Mouse (Mus musculus) gastrocnemius, postnatal 36 days (tissue): Measurements from ENCODE around the gene F2rl2. TPM values are rescaled to one million over a fixed set of nuclear protein-coding genes. Genes with fewer than 3 reads are reported as not detected.

Source experiments
- DNase-seq, 2 experiments: peaks; one replicate each; pipeline ENCODE4 v3.0.0; 2022
- intact Hi-C: fragments of 180-260 bp; cut with DNase I; formaldehyde crosslinking; loops from one replicate; pipeline ENCODE4 v1.15.1; 2025
- total RNA-seq, 2 experiments: library from RNA; stranded (reverse); gene quantifications; 2 replicates each; pipeline ENCODE4 v1.2.3; 2021

The F2rl2 gene
- total RNA-seq, 2 experiments from 2014 or later, result not detected

DNA sequence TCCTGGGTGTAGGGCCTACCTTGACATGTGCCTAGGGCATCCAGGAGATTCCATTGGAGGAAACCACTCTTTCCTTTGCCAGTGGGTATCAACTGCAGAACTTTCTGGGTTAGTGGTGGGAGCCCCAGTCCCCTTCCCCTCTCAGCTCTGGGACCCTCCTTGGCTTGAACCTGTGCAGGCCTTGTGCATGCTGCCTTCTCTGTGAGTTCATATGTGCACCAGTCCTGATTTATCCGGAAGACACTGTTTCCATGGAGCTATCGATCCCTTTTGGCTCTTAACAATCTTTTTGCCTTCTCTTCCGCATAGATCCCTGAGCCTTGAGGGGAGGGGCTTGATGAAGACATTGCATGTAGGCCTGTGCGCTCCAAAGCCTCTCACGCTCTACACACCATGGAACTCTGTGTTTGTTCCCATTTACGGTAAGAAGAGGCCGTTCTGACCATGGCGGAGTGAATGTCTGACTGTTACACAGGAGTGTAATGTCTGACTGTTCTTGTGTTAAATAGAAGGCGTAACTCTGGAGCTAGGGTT lies 466 bp upstream of the F2rl2 start:
- DNase-seq, result no peak
- intact Hi-C loops, result no loop called here

DNA sequence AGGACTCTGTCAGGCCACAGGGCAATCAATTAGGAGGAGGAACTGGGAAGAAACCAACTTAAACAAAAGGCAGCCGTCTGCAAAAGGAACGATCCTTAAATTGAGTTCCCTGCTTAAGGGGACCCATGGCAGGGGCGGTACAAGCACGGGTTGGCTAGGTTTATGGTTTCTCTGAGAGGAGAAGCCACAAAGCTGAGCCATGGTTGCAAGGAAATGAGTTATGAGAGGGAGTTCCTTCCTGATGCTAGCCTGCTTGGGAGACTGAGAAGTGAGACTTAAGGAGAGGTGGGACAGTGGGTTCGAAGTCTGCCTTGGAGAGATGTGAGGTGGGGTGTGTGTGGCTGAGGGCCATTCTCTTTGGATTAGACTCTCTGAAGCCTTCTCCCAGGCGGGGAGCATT lies 1.2 kb downstream of the F2rl2 start:
- intact Hi-C loops, result no loop called here
- DNase-seq, result no peak

DNA sequence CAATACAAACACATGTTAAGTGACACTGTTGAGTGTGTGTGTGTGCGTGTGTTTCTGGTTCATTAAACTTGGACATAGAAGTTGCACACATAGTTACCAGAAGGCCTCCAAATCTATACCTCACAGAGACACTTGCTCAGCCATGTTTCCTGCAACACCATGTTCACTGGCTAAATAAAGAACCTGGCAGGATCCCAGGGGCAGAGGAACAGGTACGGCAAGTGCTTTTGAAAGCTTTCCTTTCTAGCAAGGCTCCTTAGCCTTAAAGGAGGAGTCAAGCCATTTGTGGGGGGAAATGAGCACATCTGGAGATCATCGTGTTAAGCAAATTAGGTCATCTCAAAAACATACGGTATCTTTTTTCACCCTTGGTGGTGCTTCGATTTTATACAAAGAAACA lies 6.7 kb downstream of the F2rl2 start:
- DNase-seq, result no peak
- intact Hi-C loops, result no loop called here

DNA sequence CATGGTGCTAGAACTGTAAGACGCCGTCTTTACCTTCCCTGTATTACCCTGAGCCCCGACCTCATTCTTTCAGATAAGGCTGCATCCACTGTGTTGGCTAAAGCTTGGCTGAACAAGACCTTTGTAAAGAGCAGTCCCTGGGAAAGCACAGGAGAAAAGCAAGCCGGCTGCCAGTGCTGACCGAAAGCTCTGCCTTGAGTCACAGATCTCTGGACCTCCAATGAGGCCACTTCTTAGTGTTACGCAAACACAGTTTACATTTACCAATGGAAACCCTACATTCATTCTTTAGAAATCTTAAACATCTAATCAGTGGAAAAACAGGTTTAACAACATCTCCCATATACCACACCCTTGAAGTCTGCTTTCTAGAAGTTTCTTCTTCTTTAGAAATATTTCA lies 8.9 kb downstream of the F2rl2 start:
- intact Hi-C loops, result no loop called here
- DNase-seq, result no peak

DNA sequence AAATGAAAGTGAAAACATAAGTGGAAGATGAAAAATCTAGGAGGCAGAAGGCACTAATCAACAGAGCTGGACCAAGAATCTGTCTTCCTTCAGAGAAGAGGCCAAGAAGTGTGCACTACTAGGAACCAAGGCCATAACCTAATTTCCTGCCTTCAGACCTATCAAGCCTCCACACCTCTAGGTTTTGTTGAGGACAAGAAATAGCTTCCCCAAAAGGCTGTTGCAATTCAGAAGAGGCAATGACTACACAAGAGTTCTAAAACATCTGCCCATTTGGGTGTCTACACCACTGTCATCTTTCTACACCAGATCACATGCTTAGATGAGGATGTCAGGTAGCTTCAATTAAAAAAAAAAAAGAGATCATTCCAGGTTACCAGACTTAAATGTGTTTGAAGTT lies 15.4 kb downstream of the F2rl2 start:
- DNase-seq, result no peak
- intact Hi-C loops, result no loop called here

DNA sequence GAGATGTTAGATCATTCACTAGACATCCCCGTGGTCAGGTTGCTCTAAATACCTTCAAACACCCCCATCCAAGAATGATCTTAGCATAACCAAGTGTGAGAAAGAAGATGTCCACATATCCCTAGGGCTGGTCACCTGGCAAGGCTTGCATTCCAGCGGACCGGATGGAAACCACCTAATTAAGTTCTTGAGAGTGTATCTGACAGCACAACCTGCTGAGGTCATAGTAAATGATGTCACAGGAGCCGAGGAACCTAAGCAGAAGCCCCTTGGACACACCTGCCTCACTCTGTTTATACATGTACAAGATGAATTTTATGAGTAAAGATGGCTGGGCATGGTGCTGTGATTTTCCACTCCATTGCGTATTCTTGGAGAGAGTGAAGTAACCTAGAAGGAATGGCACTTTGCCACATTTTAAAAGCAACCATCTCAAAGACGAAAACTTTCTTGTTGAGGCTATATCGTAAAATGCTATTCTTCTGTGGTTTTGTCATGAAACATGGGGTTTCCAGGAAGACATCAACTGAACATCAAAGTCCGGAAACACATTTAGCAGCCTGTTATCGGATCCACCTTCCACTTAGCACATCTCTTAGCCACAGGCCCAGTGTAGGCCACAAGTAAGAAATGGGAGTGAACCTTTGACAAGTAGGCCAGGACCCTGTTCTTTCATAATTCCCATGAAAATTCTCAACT lies 16.1 kb downstream of the F2rl2 start:
- intact Hi-C loops, result no loop called here
- DNase-seq, result no peak

DNA sequence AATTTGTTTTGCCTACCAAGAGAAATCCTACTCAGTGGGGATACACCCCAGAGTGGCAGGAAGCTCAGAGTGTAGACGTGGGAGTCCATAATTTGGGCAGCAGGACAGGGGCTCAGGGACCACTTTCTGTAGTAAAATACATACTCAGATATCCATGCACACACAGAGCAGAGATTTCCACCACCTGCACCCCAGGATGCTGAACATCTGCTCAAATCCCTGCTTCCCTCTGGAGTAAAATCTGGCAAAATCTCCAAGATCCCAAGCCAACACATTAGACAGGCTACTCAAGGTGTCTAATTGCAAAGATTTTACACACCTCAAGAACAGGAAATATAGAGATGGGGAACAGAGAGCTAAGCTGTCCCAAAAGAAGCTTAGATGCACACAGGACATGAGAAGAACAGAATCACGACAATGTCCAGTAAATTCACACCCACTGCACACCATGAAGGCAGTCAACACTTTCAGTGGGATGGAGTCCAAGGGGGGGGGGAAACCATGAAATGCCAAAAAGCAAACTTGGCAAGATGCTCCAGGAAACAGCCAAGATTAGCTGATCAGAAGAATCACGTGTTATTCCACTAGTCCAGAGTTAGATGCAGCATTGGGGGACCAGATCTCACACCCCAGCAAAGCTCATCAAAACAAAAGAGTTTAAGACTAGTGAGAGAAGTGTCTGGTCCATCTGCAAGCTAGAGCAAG lies 17.8 kb downstream of the F2rl2 start:
- DNase-seq, result no peak
- intact Hi-C loops, result no loop called here

DNA sequence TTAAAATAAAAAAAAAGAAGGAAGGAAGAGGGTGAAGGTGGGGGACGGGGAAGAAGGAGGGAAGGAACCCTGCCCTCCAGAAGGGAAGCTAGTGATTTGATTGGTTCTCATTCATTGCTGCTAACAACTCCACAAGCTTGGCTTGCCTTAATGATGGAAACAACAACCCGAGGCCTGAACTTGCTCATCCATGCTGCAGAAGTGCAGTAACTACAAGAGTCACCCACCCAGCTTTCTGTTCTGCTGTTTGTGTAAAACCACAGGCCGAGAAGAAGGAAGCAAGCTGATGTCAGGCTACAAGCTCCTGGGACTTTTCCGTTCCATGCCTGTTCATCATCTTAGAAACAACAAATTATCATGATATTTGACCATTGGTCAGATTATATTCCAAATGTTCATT lies 18.7 kb downstream of the F2rl2 start:
- intact Hi-C loops, result no loop called here
- no peak for DNase-seq

DNA sequence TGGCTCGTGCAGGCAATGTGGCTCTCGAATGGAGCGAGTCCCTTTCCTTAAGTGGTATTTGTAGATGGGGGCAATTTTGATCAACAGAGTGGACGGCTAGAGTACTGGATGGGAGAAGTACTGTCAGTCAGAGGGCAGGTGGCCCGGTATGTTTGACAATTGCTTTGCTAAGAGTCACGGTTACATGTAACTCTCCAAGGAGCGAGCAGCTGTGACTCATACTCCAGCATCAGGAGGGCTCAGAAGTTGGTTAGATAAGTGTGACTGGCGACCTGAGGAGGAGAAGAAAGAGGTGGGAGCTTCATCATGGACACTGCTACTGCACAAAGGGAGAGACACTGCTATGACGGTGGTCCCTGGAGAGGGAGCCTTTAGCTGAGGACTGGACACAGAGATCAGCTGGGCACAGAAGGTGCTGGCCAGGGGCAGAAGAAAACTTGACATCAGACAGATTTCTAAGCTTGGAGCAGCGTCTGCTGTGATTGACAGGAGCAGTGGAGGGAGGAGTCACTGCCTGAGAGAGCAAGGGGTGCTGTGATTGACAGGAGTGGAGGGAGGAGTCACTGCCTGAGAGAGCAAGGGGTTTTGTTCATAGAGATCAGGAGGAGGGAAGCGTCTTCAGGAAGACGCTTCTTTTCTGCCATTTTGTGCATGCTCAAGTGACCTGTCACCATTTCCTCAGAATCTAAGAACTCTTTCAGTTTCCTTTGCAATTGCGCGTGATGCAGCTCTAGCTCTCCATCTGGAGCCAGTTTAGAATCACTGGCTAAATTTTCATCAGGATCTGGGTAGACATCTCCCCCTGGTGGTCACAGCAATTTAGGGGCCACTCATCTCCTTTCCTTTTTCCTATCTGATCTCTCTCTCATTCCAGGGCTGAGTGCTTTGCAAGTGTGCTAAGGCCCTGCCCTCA lies 22.9 kb downstream of the F2rl2 start:
- intact Hi-C loops, result no loop called here
- peak; percentile 21 to 34 for DNase-seq

DNA sequence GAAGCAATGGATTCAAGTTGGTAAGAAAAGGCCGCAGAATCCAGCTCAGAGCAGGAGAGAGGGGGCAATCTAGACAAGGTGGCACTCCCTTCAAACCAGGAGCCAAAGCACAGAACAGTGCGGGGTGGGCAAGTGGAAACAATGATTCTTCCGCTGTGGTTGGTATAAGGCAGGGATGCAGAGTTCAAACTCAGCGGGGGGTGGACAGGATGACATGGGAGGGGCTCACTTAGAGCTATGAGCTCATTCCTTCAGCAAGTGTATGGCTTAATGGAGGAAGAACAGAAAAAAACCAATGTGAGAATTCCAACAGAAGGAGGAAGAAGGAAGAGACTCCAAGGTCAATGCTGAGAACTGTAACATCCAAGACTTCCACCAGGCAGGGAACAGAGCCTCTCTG lies 33.8 kb downstream of the F2rl2 start:
- no peak for DNase-seq
- intact Hi-C loops, result no loop called here

DNA sequence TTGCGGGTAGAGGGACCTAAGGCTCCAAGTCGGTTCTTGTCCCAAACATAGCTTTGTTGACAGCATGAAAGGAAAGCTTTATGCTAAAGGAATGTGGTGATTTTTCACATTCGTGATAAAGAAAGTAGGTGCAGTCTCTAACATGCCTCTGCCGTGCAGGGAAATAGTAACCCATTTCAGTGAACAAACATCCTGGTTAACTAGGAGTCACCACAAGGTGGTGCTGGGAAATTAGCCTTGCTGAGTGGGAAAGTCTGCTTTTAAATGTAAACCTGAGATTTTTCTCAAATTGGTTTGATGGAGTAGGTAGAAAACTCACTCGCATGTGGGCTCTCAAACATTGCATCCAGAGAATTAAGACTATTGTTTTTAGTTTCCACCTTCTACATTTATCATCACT lies 43.0 kb downstream of the F2rl2 start:
- intact Hi-C loops, result no loop called here
- DNase-seq, result no peak

DNA sequence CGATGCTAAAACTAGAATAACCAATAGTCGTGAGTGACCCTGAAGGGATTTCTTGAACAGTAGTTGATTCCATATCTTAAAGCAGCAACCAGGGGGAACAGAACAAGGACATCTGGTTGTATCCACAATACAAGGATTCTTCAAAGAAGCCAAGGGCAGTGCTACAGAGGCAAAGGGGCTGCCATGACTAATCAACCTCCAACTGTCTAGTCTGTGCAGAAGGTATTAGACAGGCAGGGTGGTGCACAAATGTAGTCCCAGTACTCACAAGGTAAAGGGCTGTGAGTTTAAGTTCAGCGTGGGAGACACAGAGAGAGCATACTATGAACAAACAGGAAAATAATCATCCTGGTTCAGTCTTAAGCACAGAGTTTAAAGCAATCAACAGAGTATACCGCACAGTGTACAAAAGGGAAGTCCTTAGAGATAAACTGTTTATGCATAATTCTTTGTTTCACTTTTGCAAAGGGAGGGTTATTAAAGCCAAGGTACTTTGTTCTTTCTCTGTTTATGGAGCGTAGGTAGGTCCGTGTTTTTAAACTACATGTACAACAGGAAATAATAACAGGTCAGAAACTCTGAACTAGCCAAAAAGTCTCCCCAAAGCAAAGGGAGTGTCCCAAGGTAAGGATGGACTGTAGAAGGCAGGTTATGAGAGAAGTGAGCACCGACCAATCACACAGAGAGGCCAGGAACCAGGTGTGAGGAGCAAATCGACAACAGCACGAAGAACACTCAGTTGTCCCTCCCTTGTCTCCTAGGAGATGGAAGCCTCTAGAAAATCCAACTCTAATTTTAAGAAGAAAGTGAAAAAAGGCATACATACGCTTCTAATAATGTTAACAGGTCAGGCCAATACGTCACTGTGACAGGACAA lies 45.4 kb downstream of the F2rl2 start:
- DNase-seq, result no peak
- intact Hi-C loops, result no loop called here

DNA sequence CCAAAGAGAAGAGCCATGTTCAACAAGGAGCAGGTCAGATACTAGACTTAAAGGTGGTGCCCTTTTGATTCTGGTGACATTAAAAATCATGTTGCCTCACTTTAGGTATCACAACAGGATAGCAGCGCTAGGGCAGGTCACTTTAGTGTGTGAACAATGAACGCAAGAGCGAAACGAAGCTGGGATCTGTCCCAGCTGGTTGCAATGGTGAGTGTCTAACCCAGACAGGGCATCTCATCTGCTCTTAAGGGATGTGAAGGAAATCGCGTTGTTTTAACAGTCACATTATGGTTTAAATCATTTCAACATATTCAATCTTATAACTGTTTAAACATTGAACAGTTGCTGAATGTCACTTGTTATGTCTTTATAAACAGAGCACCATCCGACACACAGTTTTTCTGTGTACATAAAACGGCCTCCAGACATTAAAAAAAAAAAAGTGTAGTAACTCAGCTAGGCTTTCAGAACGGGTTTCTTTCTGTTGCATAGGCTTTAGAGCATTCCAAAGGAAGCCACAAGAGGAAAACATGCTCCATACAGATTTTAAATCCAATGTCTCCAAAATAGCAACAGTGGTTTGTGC lies 46.3 kb downstream of the F2rl2 start:
- intact Hi-C loops, result no loop called here
- no peak for DNase-seq

DNA sequence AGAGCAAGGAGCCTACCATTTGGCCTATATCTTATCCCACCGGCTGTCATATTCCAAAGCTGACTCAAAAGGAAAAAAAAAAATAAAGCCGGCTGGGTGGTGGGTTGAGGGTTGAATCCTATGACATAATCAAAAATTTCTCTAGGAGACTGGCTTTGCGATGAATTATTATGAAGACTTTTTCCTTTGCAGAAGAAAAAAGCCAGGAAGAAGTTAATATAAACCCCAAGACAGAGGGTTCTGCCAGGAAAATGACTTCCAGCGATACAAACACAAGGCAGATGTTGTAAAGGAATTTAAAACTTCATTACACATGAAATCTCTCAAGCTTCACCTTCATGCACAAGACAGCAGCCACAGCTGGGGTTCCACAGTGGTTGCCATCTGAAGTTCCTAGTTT lies 48.8 kb downstream of the F2rl2 start:
- DNase-seq, result no peak
- intact Hi-C loops, result no loop called here

DNA sequence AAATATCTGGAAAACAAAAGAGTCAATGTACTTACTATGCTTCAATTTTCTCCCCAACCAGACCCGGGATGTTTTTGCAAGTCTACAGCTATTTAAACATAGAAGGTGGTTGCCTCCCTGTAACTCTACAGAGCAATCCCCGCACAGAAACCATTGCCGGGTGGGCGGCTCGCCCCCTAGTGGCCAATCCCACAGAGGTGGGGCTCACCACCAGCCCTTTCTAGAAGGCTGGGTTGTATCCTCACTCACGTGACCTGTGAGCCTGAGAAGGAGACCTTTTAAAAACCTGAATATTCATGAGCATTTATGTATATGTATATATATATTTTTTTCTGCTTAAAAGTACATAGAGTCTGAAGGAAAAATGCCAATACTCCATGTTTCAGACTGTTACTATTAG lies 49.9 kb downstream of the F2rl2 start:
- intact Hi-C loops, result no loop called here
- DNase-seq, result peak; percentile 28 to 29

DNA sequence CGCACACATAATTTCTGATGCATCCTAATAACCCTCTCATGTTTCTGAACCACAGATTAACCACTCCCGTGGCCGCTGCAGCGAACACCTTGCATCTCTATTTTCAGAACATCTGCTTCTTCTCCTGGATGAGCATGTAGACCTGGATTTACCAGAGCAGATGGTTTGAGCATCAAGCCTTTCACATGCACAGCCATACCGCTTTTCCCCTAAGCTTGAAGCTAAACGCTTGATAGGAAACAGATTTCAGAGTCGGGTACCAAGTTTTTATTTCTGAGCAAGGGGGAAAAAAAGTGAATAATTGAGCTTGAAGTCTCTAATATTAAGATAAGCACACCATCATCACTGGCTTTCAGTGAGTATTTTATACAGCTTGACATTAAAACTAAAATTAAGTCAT lies 50.4 kb downstream of the F2rl2 start:
- no peak for DNase-seq
- intact Hi-C loops, result no loop called here

DNA sequence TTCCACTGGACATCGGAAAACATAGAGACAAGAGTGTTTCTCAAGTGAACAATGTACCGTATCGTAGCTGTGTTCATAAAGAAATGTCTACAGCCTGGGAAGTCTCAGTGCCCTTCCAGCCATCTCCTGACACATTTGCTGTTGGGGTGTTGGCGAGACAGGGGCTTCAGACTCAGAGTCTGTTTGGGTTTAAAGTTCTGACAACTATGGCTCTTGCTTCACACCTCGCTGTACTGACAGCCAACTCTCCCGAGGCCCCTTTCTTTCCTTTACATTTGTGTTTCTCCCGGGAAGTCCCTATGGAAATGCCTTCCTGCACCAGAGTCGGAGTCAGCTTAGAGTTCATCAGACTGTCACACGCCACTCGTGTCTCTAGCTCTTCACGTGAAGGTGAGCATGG lies 50.9 kb downstream of the F2rl2 start:
- no peak for DNase-seq
- intact Hi-C loops, result no loop called here
